Mouse (Mus musculus): ENCODE results near the gene Faxc.

DNA sequence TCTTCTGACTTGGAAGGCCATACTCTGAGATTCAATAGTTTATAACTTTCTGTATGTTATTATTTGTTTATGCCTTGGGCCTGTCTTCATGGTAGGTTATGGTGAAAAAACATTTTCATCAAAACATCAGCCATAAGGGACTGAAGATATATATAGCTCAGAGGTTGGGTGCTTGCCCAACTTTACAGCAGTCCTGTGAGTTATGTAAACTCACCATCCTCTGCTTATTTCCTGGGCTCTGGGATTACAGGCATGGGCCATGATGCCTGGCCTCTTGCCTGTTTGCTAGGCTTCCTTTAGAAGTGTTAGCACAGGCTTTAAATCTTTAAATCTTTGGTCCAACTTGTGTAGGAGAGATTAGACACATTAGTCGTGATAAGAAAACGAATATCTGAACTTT lies 21.1 kb downstream of the Faxc start:
- TF ChIP-seq CTCF (IDR thresholded peaks at IDR 0.05; ENCODE audit: insufficient read depth, low read length), result no peak
- TF ChIP-seq POLR2A (IDR thresholded peaks at IDR 0.05; ENCODE audit: borderline replicate concordance, extremely low read depth, low read depth, low read length), result no peak

All from lung, adult 2 months (tissue).